Mouse (Mus musculus) limb, embryonic 12.5 days (tissue): ENCODE measurements around the gene Jhy. TPM values are rescaled to one million over a fixed set of nuclear protein-coding genes. Genes with fewer than 3 reads are reported as not detected.
A peak's percentile ranks its signal among the peaks of the same experiment; 100 is the strongest.

Experiments used
- ATAC-seq: fragments of 200-750 bp; cut with Nextera tagmentation; 2 replicates; pipeline ENCODE4 v1.8.0; 2017; ENCODE audit warnings: low read depth, moderate TSS enrichment; ENCODE audit not compliant: insufficient number of reproducible peaks, insufficient read depth, low FRiP score, low TSS enrichment
- H3K27ac ChIP-seq: fragments of 300-500 bp; sonication (generic); 2 replicates; pipeline ENCODE4 v1.5.1; 2016; ENCODE audit warnings: mild to moderate bottlenecking, moderate library complexity
- H3K27me3 ChIP-seq: fragments of 300-500 bp; sonication (generic); 2 replicates; pipeline ENCODE4 v1.6.1; 2016; ENCODE audit warnings: mild to moderate bottlenecking, moderate library complexity
- H3K36me3 ChIP-seq: fragments of 300-500 bp; sonication (generic); 2 replicates; pipeline ENCODE4 v1.6.1; 2016; ENCODE audit warnings: mild to moderate bottlenecking, moderate library complexity
- H3K4me1 ChIP-seq: fragments of 300-500 bp; sonication (generic); replicated peaks from 2 replicates; pipeline ENCODE4 v1.6.1; 2016
- H3K4me2 ChIP-seq: fragments of 300-500 bp; sonication (generic); 2 replicates; pipeline ENCODE4 v1.6.1; 2016; ENCODE audit warnings: mild to moderate bottlenecking, moderate library complexity
- H3K4me3 ChIP-seq: fragments of 300-500 bp; sonication (generic); replicated peaks from 2 replicates; pipeline ENCODE4 v1.5.1; 2016; ENCODE audit warnings: mild to moderate bottlenecking
- H3K9ac ChIP-seq: fragments of 300-500 bp; sonication (generic); replicated peaks from 2 replicates; pipeline ENCODE4 v1.6.1; 2016; ENCODE audit warnings: mild to moderate bottlenecking, moderate library complexity
- H3K9me3 ChIP-seq: fragments of 300-500 bp; sonication (generic); 2 replicates; pipeline ENCODE4 v1.6.1; 2016; ENCODE audit warnings: mild to moderate bottlenecking, moderate library complexity
- whole genome bisulfite sequencing: fragments of 180-500 bp; shearing (Covaris S2); methylation state at CpG from one replicate; pipeline ENCODE4 v1.1.7; 2016; 5-methylcytosine and 5-hydroxymethylcytosine counted together
- polyA plus RNA-seq: library from polyadenylated mRNA; unstranded; fragments of >200 nt; fragmentation: Nextera tagmentation; extraction: Ambion mirVana; gene quantifications from 2 replicates; pipeline ENCODE4 v1.2.1, GENCODE M21; 2016

Gene Jhy
- polyA plus RNA-seq, 1 experiment from 2014 or later, result not detected

GRCm38 (mm10) chr9:40917871-40918613, 45.9 kb downstream of the Jhy start:
- 0 out of 2 replicates have a peak, but pooled peaks have one; percentile 59 for ATAC-seq

GRCm38 (mm10) chr9:40908915-40909314, 55.0 kb downstream of the Jhy start:
- no peak overlapping the region for H3K27ac ChIP-seq
- 79% methylated on average over 7 of the region's 7 CpGs for WGBS
- H3K9ac ChIP-seq, result no peak overlapping the region
- H3K9me3 ChIP-seq, result no peaks in the 10 kb centered on the region
- no peaks in the 10 kb centered on the region for H3K36me3 ChIP-seq
- H3K4me2 ChIP-seq, result no peak overlapping the region
- H3K27me3 ChIP-seq, result peaks cover 9% of the 10 kb centered on the region; the same call in 1 of the 2 replicates
- no peaks in the 10 kb centered on the region for H3K4me1 ChIP-seq
- H3K4me3 ChIP-seq, result no peak overlapping the region
- ATAC-seq, result no peak

More at GRCm38 (mm10) chr9:40917871-40918613, 45.9 kb downstream of the Jhy start:
- no peaks in the 10 kb centered on the region for H3K36me3 ChIP-seq
- H3K27ac ChIP-seq, result no peak overlapping the region
- H3K27me3 ChIP-seq, result no peaks in the 10 kb centered on the region
- H3K4me2 ChIP-seq, result peak overlapping the region; percentile 24
- no peak overlapping the region for H3K9ac ChIP-seq
- H3K4me1 ChIP-seq, result peaks cover 14% of the 10 kb centered on the region
- WGBS, result 25% methylated on average over 12 of the region's 12 CpGs
- no peaks in the 10 kb centered on the region for H3K9me3 ChIP-seq
- no peak overlapping the region for H3K4me3 ChIP-seq

DNA sequence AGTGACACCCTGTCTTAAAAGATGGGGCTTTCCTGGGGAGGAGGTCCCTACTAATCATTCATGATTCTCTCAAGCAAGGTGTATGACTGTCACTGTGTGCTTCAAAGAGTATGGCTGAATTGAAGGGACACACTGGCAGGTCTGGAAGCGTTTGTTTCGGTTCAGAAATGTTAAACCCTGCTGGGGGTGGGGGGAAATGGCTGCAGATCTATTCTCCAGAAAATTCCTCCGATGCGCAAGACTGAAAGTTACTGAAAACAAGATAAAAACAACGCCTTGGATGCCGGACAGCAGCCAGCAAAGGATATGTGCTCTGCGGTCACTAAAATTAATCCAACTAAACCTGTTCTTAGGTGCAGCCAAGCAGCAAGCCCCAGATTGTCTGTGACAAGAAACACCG, 55.5 kb downstream of the Jhy start:
- no peak overlapping the region for H3K27ac ChIP-seq
- H3K36me3 ChIP-seq, result no peaks in the 10 kb centered on the region
- H3K4me1 ChIP-seq, result no peaks in the 10 kb centered on the region
- H3K4me2 ChIP-seq, result no peak overlapping the region
- H3K9me3 ChIP-seq, result no peaks in the 10 kb centered on the region
- no peak for ATAC-seq
- H3K9ac ChIP-seq, result no peak overlapping the region
- H3K4me3 ChIP-seq, result no peak overlapping the region
- H3K27me3 ChIP-seq, result peaks cover 9% of the 10 kb centered on the region; the same call in 1 of the 2 replicates
- 81% methylated on average over 8 of the region's 8 CpGs for WGBS

DNA sequence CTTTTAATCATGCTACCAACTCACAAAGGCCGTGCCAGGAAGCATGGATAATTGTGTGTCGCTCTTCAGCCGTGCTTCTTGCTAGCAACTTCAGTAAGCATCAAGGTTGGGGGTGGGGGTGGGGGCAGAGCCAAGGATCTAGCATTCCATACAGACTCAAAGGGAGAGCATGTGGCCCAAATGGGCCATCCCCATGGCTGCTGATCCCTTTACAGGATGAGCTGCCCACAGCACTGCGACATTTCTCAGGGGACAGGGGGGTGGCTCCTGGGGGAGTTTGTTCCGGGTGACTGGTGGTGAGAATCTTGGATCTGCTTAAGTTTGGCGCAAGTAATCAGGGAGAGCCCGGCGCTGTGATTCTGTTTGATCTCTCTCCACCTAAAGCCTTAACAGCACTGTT, 56.5 kb downstream of the Jhy start:
- 26% methylated on average over 8 of the region's 8 CpGs for WGBS
- no peak overlapping the region for H3K27ac ChIP-seq
- no peak overlapping the region for H3K4me2 ChIP-seq
- H3K9ac ChIP-seq, result no peak overlapping the region
- no peaks in the 10 kb centered on the region for H3K9me3 ChIP-seq
- no peak for ATAC-seq
- H3K27me3 ChIP-seq, result peaks cover 9% of the 10 kb centered on the region; the same call in 1 of the 2 replicates
- no peak overlapping the region for H3K4me3 ChIP-seq
- H3K4me1 ChIP-seq, result no peaks in the 10 kb centered on the region
- no peaks in the 10 kb centered on the region for H3K36me3 ChIP-seq

DNA sequence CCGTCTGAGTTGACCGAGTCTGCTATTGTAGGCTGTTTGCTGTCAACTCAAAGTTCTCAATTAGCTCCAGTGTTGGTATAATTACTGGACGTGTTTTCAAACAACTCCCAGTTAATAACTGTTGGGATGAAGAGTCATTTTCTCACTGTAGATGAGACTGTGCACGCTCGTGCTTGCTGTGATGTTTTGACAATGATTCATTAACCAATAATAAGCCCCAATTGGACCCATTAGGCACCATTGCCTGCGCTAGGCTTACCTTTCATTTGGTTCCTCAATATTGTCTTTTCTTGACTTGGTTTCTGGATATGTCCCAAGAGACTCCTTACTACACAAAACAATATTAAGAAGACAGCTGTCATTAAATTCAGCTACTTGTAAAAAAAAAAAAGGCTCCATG, 71.5 kb downstream of the Jhy start:
- 77% methylated on average over 6 of the region's 6 CpGs for whole genome bisulfite sequencing
- H3K4me3 ChIP-seq, result no peak overlapping the region

GRCm38 (mm10) chr9:40889389-40889788, 74.5 kb downstream of the Jhy start:
- Histone ChIP-seq H3K4me2 (no peak overlapping the region), H3K4me3 (no peak overlapping the region), H3K36me3 (no peaks in the 10 kb centered on the region), H3K27ac (no peak overlapping the region), H3K27me3 (peaks cover 58% of the 10 kb centered on the region), H3K9me3 (no peaks in the 10 kb centered on the region), H3K9ac (no peak overlapping the region), H3K4me1 (no peaks in the 10 kb centered on the region)
- no peak for ATAC-seq
- WGBS, result 22% methylated on average over 12 of the region's 12 CpGs

More for the DNA sequence above, 71.5 kb downstream of the Jhy start:
- no peak overlapping the region for H3K4me2 ChIP-seq
- no peak overlapping the region for H3K27ac ChIP-seq
- H3K4me1 ChIP-seq, result no peaks in the 10 kb centered on the region
- peaks cover 34% of the 10 kb centered on the region for H3K27me3 ChIP-seq
- no peak overlapping the region for H3K9ac ChIP-seq
- no peaks in the 10 kb centered on the region for H3K36me3 ChIP-seq
- no peak for ATAC-seq
- H3K9me3 ChIP-seq, result no peaks in the 10 kb centered on the region

GRCm38 (mm10) chr9:40885669-40886068, 78.2 kb downstream of the Jhy start:
- H3K4me3 ChIP-seq, result no peak overlapping the region
- H3K4me1 ChIP-seq, result no peaks in the 10 kb centered on the region
- WGBS, result 51% methylated on average over 10 of the region's 10 CpGs
- no peak overlapping the region for H3K4me2 ChIP-seq
- no peak overlapping the region for H3K9ac ChIP-seq
- peaks cover 77% of the 10 kb centered on the region for H3K27me3 ChIP-seq
- no peaks in the 10 kb centered on the region for H3K36me3 ChIP-seq
- H3K27ac ChIP-seq, result no peak overlapping the region
- ATAC-seq, result no peak
- no peaks in the 10 kb centered on the region for H3K9me3 ChIP-seq

DNA sequence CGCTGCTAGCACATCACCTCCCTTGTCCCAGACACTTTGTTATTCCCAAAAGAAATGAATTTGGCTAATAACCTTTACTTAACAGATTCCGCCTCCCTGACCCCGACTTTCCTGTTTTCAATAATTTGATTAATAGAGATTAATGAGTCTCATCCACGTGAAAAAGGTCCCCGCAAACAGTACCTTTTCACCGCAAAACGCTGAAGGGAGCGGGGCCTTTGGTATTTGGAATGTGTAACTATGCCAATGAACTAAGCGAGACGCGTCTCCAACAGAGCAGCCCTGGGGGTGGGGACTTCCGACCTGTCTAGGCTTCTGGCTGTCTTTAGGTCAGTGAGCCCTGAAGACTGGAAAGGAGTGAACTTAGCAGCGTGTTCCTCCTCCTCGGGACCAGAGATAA, 84.9 kb downstream of the Jhy start:
- H3K36me3 ChIP-seq, result no peaks in the 10 kb centered on the region
- no peaks in the 10 kb centered on the region for H3K9me3 ChIP-seq
- no peak overlapping the region for H3K4me2 ChIP-seq
- peaks cover 12% of the 10 kb centered on the region for H3K4me1 ChIP-seq
- H3K4me3 ChIP-seq, result no peak overlapping the region
- H3K9ac ChIP-seq, result no peak overlapping the region
- H3K27me3 ChIP-seq, result peaks cover 90% of the 10 kb centered on the region
- ATAC-seq, result no peak
- WGBS, result under 1% methylated on average over 14 of the region's 14 CpGs
- no peak overlapping the region for H3K27ac ChIP-seq

- peaks cover 92% of the 10 kb centered on the region for H3K27me3 ChIP-seq
- no peak overlapping the region for H3K9ac ChIP-seq
- H3K4me1 ChIP-seq, result peaks cover 14% of the 10 kb centered on the region
- peak overlapping the region; percentile 27; the same call in 1 of the 2 replicates for H3K4me3 ChIP-seq
- H3K27ac ChIP-seq, result no peak overlapping the region
- no peaks in the 10 kb centered on the region for H3K9me3 ChIP-seq
- H3K4me2 ChIP-seq, result 0 out of 2 replicates have a peak overlapping the region, but pooled peaks have one; percentile 45
- no peak for ATAC-seq
- under 1% methylated on average over 32 of the region's 32 CpGs for WGBS
- H3K36me3 ChIP-seq, result no peaks in the 10 kb centered on the region
Measured at GRCm38 (mm10) chr9:40878291-40878945, 85.5 kb downstream of the Jhy start.

- Histone ChIP-seq H3K9me3 (no peaks in the 10 kb centered on the region), H3K27me3 (peaks cover 92% of the 10 kb centered on the region), H3K9ac (no peak overlapping the region), H3K4me3 (peak overlapping the region; percentile 27), H3K27ac (no peak overlapping the region), H3K4me2 (peak overlapping the region; percentile 45), H3K4me1 (peaks cover 14% of the 10 kb centered on the region), H3K36me3 (no peaks in the 10 kb centered on the region)
- no peak for ATAC-seq
- WGBS, result under 1% methylated on average over 29 of the region's 29 CpGs
Measured at GRCm38 (mm10) chr9:40877881-40878235, 86.1 kb downstream of the Jhy start.

GRCm38 (mm10) chr9:40877146-40877880, 86.6 kb downstream of the Jhy start:
- peaks cover 14% of the 10 kb centered on the region for H3K4me1 ChIP-seq
- no peak overlapping the region for H3K27ac ChIP-seq
- peak overlapping the region; percentile 45 for H3K4me2 ChIP-seq
- no peaks in the 10 kb centered on the region for H3K9me3 ChIP-seq
- no peaks in the 10 kb centered on the region for H3K36me3 ChIP-seq
- H3K4me3 ChIP-seq, result peak overlapping the region; percentile 27
- peaks cover 93% of the 10 kb centered on the region for H3K27me3 ChIP-seq
- no peak overlapping the region for H3K9ac ChIP-seq
- 1% methylated on average over 42 of the region's 42 CpGs for WGBS
- ATAC-seq, result no peak
